Mouse (Mus musculus) intestine, postnatal 0 days (tissue): ENCODE results near the gene Pabpc4. TPM values are rescaled to one million over a fixed set of nuclear protein-coding genes. Genes with fewer than 3 reads are reported as not detected.
A peak's percentile ranks its signal among the peaks of the same experiment; 100 is the strongest.

Source experiments
- ATAC-seq: fragments of 200-750 bp; cut with Nextera tagmentation; 2 replicates; pipeline ENCODE4 v1.8.0; 2017; ENCODE audit warnings: mild to moderate bottlenecking, moderate TSS enrichment, moderate library complexity
- H3K27ac ChIP-seq: fragments of 300-500 bp; sonication (generic); 2 replicates; pipeline ENCODE4 v1.5.1; 2014; ENCODE audit warnings: mild to moderate bottlenecking, low read depth, low read length, moderate library complexity
- H3K27me3 ChIP-seq: fragments of 300-500 bp; sonication (generic); replicated peaks from 2 replicates; pipeline ENCODE4 v1.6.1; 2014; ENCODE audit warnings: low read length, mixed read lengths; ENCODE audit not compliant: control insufficient read depth, insufficient read depth
- H3K36me3 ChIP-seq: fragments of 300-500 bp; sonication (generic); 2 replicates; pipeline ENCODE4 v1.6.1; 2014; ENCODE audit warnings: mild to moderate bottlenecking, moderate library complexity; ENCODE audit not compliant: control insufficient read depth, insufficient read depth
- H3K4me1 ChIP-seq: fragments of 300-500 bp; sonication (generic); replicated peaks from 2 replicates; pipeline ENCODE4 v1.6.1; 2014; ENCODE audit warnings: antibody characterized with exemption, low read length, mixed read lengths; ENCODE audit not compliant: control insufficient read depth, insufficient read depth
- H3K4me2 ChIP-seq: fragments of 300-500 bp; sonication (generic); replicated peaks from 2 replicates; pipeline ENCODE4 v1.6.1; 2014; ENCODE audit warnings: low read depth, mild to moderate bottlenecking, moderate library complexity
- H3K4me3 ChIP-seq: fragments of 300-500 bp; sonication (generic); 2 replicates; pipeline ENCODE4 v1.5.1; 2014; ENCODE audit warnings: low read depth, low read length
- H3K9ac ChIP-seq: fragments of 300-500 bp; sonication (generic); 2 replicates; pipeline ENCODE4 v1.6.1; 2014; ENCODE audit warnings: mild to moderate bottlenecking, low read depth, low read length
- H3K9me3 ChIP-seq: fragments of 300-500 bp; sonication (generic); 2 replicates; pipeline ENCODE4 v1.6.1; 2016; ENCODE audit warnings: mixed run types; ENCODE audit not compliant: control insufficient read depth
- CTCF ChIP-seq: sonication (generic); IDR thresholded peaks from 2 replicates; pipeline ENCODE4 v1.5.1; 2016; ENCODE audit warnings: low read depth, mild to moderate bottlenecking, control low read depth, antibody characterized with exemption, moderate library complexity
- WGBS: fragments of 180-500 bp; shearing (Covaris S2); extraction: QIAGEN DNeasy Blood & Tissue Kit; methylation state at CpG from one replicate; pipeline ENCODE4 v1.1.7; 2014; 5-methylcytosine and 5-hydroxymethylcytosine counted together
- polyA plus RNA-seq: library from polyadenylated mRNA; unstranded; fragments of >200 nt; fragmentation: Nextera tagmentation; extraction: Ambion mirVana; gene quantifications from 2 replicates; pipeline ENCODE4 v1.2.1, GENCODE M21; 2015

Gene Pabpc4
- polyA plus RNA-seq, 1 experiment from 2014 or later, result 12.6 TPM

DNA sequence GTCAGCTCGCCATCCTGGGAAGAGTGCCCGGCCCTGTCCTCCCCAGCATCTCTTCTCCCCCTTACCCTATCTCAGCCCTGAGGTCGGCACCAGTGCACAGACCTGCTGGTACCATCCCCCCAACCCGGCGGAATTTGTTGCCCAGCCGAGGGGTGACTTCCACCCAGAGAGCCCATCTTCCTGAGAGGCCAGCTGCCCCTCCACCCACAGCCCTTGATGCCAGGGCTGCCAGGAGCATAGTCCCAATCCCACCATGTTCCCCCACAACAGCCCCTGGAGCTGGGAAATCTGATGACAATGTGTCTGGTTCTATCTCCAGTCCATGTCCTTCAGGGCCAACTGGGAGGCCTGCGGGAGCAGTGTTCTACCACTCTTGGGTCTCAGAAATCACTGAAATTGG is 15.9 kb upstream of the Pabpc4 start:
- Histone ChIP-seq H3K27ac (no peak overlapping the region), H3K9ac (no peak overlapping the region), H3K4me2 (no peak overlapping the region), H3K27me3 (no peaks in the 10 kb centered on the region), H3K4me1 (no peaks in the 10 kb centered on the region), H3K4me3 (no peak overlapping the region), H3K36me3 (no peaks in the 10 kb centered on the region), H3K9me3 (no peaks in the 10 kb centered on the region)
- no peak for TF ChIP-seq CTCF
- ATAC-seq, result no peak
- WGBS, result 78% methylated on average over 7 of the region's 7 CpGs

GRCm38 (mm10) chr4:123246651-123247050 is 15.5 kb upstream of the Pabpc4 start:
- H3K4me3 ChIP-seq, result no peak overlapping the region
- no peaks in the 10 kb centered on the region for H3K27me3 ChIP-seq
- H3K9ac ChIP-seq, result no peak overlapping the region
- H3K9me3 ChIP-seq, result no peaks in the 10 kb centered on the region
- TF ChIP-seq CTCF, result no peak
- H3K4me1 ChIP-seq, result no peaks in the 10 kb centered on the region
- H3K27ac ChIP-seq, result no peak overlapping the region
- no peak overlapping the region for H3K4me2 ChIP-seq
- no peaks in the 10 kb centered on the region for H3K36me3 ChIP-seq
- 87% methylated on average over 5 of the region's 5 CpGs for WGBS
- ATAC-seq, result no peak

DNA sequence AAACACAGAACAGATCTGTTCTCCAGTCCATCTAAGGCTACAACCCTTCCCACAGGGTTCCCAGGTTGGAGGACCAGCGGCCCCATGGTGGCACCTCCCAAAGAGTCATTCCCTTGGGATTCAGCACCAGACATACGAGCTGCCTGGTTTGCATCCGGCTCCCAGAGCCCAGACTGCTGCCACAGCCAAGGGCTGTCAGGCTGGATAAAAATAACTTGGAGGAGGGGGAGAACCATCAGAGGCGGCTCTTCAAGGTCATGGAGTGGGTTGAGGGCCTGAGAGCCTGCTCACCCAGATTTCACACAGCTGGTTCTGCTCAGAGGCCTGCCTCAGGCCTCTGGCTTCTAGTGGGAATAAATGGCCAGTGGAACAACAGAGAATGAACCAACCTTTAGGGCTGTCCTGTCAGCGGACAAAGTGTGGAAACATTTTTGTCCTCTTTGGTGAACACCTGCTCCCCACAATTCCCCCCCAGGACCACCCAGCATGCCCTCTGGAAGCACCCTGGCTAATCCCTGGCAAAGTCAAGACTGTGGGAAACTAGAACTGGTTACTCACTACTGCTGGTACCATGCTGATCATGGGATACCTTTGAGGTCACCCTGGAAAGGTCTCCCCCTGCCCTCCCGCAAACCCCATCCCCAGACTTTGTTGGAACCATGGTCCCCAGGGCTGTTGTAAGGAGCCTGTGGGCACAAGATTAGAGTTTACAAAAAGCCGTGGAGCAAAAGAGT is 14.8 kb upstream of the Pabpc4 start:
- no peaks in the 10 kb centered on the region for H3K27me3 ChIP-seq
- no peaks in the 10 kb centered on the region for H3K36me3 ChIP-seq
- ATAC-seq, result no peak
- H3K4me1 ChIP-seq, result no peaks in the 10 kb centered on the region
- no peak overlapping the region for H3K9ac ChIP-seq
- H3K4me2 ChIP-seq, result no peak overlapping the region
- 58% methylated on average over 7 of the region's 7 CpGs for WGBS
- H3K9me3 ChIP-seq, result no peaks in the 10 kb centered on the region
- TF ChIP-seq CTCF, result no peak
- H3K27ac ChIP-seq, result no peak overlapping the region
- no peak overlapping the region for H3K4me3 ChIP-seq

DNA sequence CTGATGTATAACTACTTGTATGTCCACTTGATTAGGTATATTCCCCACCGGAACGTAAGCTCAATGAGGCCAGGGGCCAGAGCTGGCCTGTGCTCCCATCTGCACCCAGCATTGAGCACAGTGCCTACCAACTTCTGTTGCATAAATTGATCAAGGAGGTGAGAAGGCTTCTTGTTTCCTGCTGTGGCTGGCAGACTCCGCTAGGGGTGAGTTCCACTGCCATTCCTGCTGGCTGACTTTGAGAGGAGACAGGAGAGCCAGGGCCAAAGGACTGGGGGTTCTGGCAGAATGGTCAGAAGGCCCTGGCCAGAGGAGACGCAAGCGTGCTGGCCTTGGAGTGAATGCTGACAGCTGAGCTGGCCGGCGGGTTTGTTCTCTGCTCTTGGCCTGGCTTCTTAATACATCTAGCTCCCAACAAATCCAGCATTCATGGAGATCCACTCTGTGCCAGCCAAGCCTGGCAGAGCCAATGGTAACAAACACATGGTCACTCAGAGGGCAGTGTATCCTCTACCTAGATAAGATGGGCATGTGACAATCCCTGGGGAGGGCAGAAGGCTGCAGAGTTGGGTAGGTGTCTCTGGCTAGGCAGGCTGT is 13.1 kb upstream of the Pabpc4 start:
- H3K4me3 ChIP-seq, result no peak overlapping the region
- WGBS, result 55% methylated on average over 7 of the region's 7 CpGs
- no peak for TF ChIP-seq CTCF
- H3K27ac ChIP-seq, result no peak overlapping the region
- no peaks in the 10 kb centered on the region for H3K9me3 ChIP-seq
- no peak overlapping the region for H3K4me2 ChIP-seq
- no peaks in the 10 kb centered on the region for H3K4me1 ChIP-seq
- no peak overlapping the region for H3K9ac ChIP-seq
- no peaks in the 10 kb centered on the region for H3K27me3 ChIP-seq
- no peaks in the 10 kb centered on the region for H3K36me3 ChIP-seq
- no peak for ATAC-seq

DNA sequence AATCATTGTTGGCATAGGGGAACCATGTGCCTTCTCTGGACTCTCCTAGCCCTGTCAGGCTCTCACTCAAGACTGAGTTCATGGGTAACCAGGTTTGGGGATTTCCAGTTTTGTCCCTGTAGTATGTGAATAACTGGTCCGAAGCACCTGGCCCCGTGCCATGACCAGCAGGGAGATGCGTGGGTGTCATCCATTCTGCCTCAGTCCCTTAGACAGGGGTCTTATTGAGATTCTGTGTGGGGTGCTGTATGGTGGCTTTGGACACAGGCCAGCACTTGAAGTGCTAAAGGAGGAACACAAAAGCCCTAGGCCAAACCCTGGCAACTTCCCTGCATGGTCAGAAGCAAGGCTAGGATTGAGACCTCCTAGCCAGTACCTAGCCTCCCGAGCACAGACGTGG is 9.9 kb upstream of the Pabpc4 start:
- no peak overlapping the region for H3K4me3 ChIP-seq
- no peaks in the 10 kb centered on the region for H3K36me3 ChIP-seq
- 81% methylated on average over 5 of the region's 5 CpGs for WGBS
- no peaks in the 10 kb centered on the region for H3K9me3 ChIP-seq
- no peak overlapping the region for H3K4me2 ChIP-seq
- no peaks in the 10 kb centered on the region for H3K27me3 ChIP-seq
- H3K9ac ChIP-seq, result no peak overlapping the region
- H3K27ac ChIP-seq, result no peak overlapping the region
- TF ChIP-seq CTCF, result no peak
- no peak for ATAC-seq
- no peaks in the 10 kb centered on the region for H3K4me1 ChIP-seq

GRCm38 (mm10) chr4:123254617-123255016 is 7.5 kb upstream of the Pabpc4 start:
- no peak overlapping the region for H3K9ac ChIP-seq
- H3K4me1 ChIP-seq, result no peaks in the 10 kb centered on the region
- H3K9me3 ChIP-seq, result no peaks in the 10 kb centered on the region
- H3K27ac ChIP-seq, result no peak overlapping the region
- no peaks in the 10 kb centered on the region for H3K36me3 ChIP-seq
- ATAC-seq, result peak; percentile 47
- H3K27me3 ChIP-seq, result no peaks in the 10 kb centered on the region
- peak; percentile 85 for TF ChIP-seq CTCF
- H3K4me2 ChIP-seq, result no peak overlapping the region
- 11% methylated on average over 5 of the region's 5 CpGs for WGBS
- no peak overlapping the region for H3K4me3 ChIP-seq
